Mouse (Mus musculus) CH12F3 (cell line): ENCODE results near the gene Pramel7.
"Not testable (repeated sequence)": the region's sequence is repeated elsewhere in the genome, so short reads cannot be mapped to it uniquely, and the experiment has no call there.

Experiments
- in situ Hi-C: fragments of 300-500 bp; cut with MboI; formaldehyde crosslinking; loops from 2 replicates; pipeline ENCODE4 v1.14.3; 2020; ENCODE audit warnings: low sequenced_read_pairs

Gene Pramel7

GRCm38 (mm10) chr2:87496993-87497392 lies at the start of gene Pramel7:
Gene Pramel7 (minus strand): TSS chr2:87497093.
- in situ Hi-C loops = not testable (repeated sequence)

GRCm38 (mm10) chr2:87545442-87545841 lies 48.5 kb upstream of the Pramel7 start, which contains the start of gene Olfr1128:
Gene Olfr1128 (minus strand): TSS chr2:87545542.
- in situ Hi-C loops = no loop called here

- in situ Hi-C loops = no loop called here
These were observed 37.9 kb upstream of the Pramel7 start for GRCm38 (mm10) chr2:87534826-87535225.

- in situ Hi-C loops = no loop called here
These were observed 34.6 kb upstream of the Pramel7 start, which contains the start of gene Olfr153 for GRCm38 (mm10) chr2:87531496-87531895. Gene Olfr153 (plus strand): TSS chr2:87531796.

- in situ Hi-C loops = not testable (repeated sequence)
These were observed 29.2 kb upstream of the Pramel7 start for GRCm38 (mm10) chr2:87525899-87526616.

- in situ Hi-C loops = no loop called here
These were observed 23.8 kb upstream of the Pramel7 start for GRCm38 (mm10) chr2:87520651-87521050.

GRCm38 (mm10) chr2:87516581-87516980 lies 19.7 kb upstream of the Pramel7 start:
- in situ Hi-C loops = no loop called here

GRCm38 (mm10) chr2:87515457-87516060 lies 18.7 kb upstream of the Pramel7 start:
- in situ Hi-C loops = no loop called here

- in situ Hi-C loops = no loop called here
These were observed 18.2 kb upstream of the Pramel7 start for GRCm38 (mm10) chr2:87515046-87515445.

GRCm38 (mm10) chr2:87506265-87506664 lies 9.4 kb upstream of the Pramel7 start, which contains the start of gene Pramel6:
Gene Pramel6 (plus strand): TSS chr2:87506565.
- in situ Hi-C loops = no loop called here

GRCm38 (mm10) chr2:87482276-87482675 lies 14.6 kb downstream of the Pramel7 start:
- in situ Hi-C loops = no loop called here

- in situ Hi-C loops = no loop called here
These were observed 15.7 kb downstream of the Pramel7 start for GRCm38 (mm10) chr2:87481158-87481557.

- in situ Hi-C loops = no loop called here
These were observed 16.7 kb downstream of the Pramel7 start for GRCm38 (mm10) chr2:87480207-87480606.

GRCm38 (mm10) chr2:87461769-87462168 lies 35.1 kb downstream of the Pramel7 start:
- in situ Hi-C loops = no loop called here

- in situ Hi-C loops = no loop called here
These were observed 43.2 kb downstream of the Pramel7 start, which contains the start of gene Olfr1126 for GRCm38 (mm10) chr2:87453662-87454061. Gene Olfr1126 (plus strand): TSS chr2:87453962.
